Mouse (Mus musculus) embryo, embryonic 11 days (tissue): ENCODE results near the gene Nsa2.

Source experiments
- DNase-seq: peaks from one replicate; pipeline ENCODE4 v3.0.0-alpha.2; 2015

The Nsa2 gene

DNA sequence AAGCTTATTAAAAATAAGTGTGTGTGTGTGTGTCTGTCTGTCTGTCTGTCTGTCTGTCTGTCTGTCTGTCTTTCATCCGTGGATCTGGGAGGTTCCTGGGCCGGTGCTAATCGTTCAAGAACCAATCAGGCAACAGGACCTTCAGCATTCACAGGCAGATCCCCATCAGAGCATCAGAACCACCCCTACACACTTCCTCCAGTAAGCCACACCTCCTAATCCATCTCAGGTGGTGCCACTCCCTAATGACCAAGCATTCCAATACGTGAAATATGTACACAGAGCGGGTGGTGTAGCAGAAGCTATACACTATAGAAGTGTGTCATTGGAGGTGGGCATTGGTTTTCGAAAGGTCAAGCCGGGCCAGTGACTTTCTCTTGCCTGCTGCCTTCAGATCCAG, 55.3 kb downstream of the Nsa2 start:
- no peak for DNase-seq

DNA sequence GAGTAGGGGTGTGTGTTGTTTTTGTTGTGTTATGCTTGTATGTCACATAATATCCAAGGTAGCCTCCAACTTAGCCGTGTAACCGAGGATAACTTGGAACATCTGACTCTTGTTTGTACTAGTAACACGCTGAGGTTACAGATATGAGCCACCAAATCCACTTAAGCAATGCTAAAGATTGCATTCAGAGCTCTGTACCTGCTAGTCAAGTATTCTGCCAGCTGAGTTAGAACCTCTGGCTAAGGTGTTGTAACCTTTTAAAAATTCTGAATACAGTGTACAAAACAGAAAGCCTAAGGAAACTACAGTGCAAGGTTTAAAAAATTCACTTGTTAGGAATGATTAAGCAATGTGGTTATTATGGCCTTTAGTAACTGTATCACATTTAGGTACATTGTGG, 57.1 kb downstream of the Nsa2 start:
- DNase-seq, result no peak

DNA sequence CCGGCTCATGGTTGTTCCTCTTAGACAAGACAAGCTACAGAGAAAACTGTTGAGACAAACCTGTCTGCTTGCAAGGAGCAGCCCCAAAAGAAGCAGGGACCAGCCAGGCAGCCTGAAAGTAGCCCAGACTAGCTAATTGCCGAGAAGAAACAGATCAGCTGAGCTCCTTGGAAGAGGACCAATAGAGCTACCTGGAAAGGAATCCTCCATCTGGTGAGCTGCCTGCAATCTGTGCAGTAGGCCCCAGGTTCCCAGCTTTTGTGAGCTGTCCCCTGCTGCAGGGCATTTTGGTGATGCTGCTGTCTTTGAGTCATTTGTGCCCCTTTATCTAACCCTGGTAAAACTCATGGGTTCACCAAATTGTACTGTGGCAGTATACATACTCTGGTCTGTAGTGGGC, 57.5 kb downstream of the Nsa2 start:
- no peak for DNase-seq
